Mouse (Mus musculus): Measurements from ENCODE around the gene Traf3ip3. TPM values are rescaled to one million over a fixed set of nuclear protein-coding genes. Genes with fewer than 3 reads are reported as not detected.

Gene Traf3ip3
- total and polyA plus RNA-seq, 3 experiments = 0.94 to 2.7 (median 2.2) TPM

DNA sequence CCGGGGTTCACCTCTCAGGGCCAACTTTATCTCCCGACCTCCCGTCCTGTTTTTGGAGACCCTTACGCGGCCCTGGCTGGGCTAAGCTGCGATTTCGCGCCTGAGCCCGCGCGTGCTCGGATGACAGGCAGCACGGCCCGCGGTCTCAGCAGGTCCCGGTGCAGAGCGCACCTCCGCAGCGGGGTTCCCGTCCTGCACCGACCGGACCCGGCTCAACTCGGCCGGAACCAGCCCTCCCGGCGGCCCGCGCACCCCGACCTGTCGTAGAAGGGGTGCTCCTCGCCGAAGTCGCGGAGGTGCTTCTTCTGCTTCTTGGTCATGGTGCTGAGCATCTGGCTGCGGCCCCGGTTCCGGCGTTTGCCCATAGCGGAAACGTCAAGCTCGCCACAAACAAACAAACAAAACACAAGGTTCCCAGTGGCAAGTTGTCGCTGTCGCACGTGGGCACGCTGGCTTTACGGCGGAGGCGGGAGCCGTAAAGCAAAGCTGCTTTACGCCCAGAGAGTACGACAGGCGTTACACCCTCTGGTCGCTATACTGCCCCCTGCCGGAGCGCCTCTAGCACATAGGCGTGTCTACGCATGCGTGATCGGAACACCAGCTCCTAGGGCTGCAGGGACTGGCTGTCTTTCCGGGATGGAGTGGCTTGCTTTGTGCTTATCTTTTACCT is 71.6 kb downstream of the Traf3ip3 start, which contains the start of gene Diexf:
Gene Diexf (minus strand): TSS at position 487 of the 670 bp plus-strand sequence.
- peak within 1 kb of the TSS; percentile 85 for H3K9ac ChIP-seq (ENCODE audit: low read depth, low read length)
- no peaks in the 10 kb centered on the region for H3K4me1 ChIP-seq (ENCODE audit: control insufficient read depth, insufficient read depth, low read length)
- WGBS = under 1% methylated on average over 61 of the region's 61 CpGs
- 0 out of 2 replicates have a peak, but pooled peaks cover 2% of the 10 kb centered on the region for H3K36me3 ChIP-seq (ENCODE audit: control insufficient read depth, insufficient read depth, low read length)
- intact Hi-C loops (cut with DNase I) = loop anchor here (1.0 to 5.0 kb wide), 2 partner anchors 43 to 62 kb away; no protein-coding TSS in a partner anchor
- peak within 1 kb of the TSS; percentile 71 for H3K4me3 ChIP-seq
- H3K79me2 ChIP-seq (replicated peaks; ENCODE audit: control insufficient read depth, insufficient read depth, low read length) = peaks cover 3% of the 10 kb centered on the region; the same call in 1 of the 2 replicates
- DNase-seq = peak; percentile 95 to 98
- H3K27ac ChIP-seq = peak within 1 kb of the TSS; percentile 72
- TF ChIP-seq EP300 (IDR thresholded peaks at IDR 0.05; ENCODE audit: insufficient read depth, low read depth, low read length) (peak; percentile 90), POLR2A (IDR thresholded peaks at IDR 0.05; ENCODE audit: insufficient read depth, low read depth, low read length) (peak; percentile 80), CTCF (IDR thresholded peaks at IDR 0.05) (peak; percentile 97)
- H3K27me3 ChIP-seq (ENCODE audit: control insufficient read depth, insufficient read depth, low read length) = no peaks in the 10 kb centered on the region

- no peaks in the 10 kb centered on the region for H3K4me1 ChIP-seq (ENCODE audit: control insufficient read depth, insufficient read depth, low read length)
- H3K27me3 ChIP-seq (ENCODE audit: control insufficient read depth, insufficient read depth, low read length) = no peaks in the 10 kb centered on the region
- H3K79me2 ChIP-seq (replicated peaks; ENCODE audit: control insufficient read depth, insufficient read depth, low read length) = peaks cover 3% of the 10 kb centered on the region; the same call in 1 of the 2 replicates
- H3K4me3 ChIP-seq = peak overlapping the region; percentile 71
- TF ChIP-seq POLR2A (IDR thresholded peaks at IDR 0.05; ENCODE audit: insufficient read depth, low read depth, low read length) (no peak), CTCF (IDR thresholded peaks at IDR 0.05) (no peak), EP300 (IDR thresholded peaks at IDR 0.05; ENCODE audit: insufficient read depth, low read depth, low read length) (no peak)
- H3K9ac ChIP-seq (ENCODE audit: low read depth, low read length) = peak overlapping the region; percentile 85
- WGBS = 6% methylated on average over 5 of the region's 5 CpGs
- intact Hi-C loops (cut with DNase I) = no loop called here
- H3K27ac ChIP-seq = peak overlapping the region; percentile 72
- H3K36me3 ChIP-seq (ENCODE audit: control insufficient read depth, insufficient read depth, low read length) = 0 out of 2 replicates have a peak, but pooled peaks cover 2% of the 10 kb centered on the region
- DNase-seq = no peak
These were observed 72.2 kb downstream of the Traf3ip3 start for GRCm38 (mm10) chr1:193129321-193129720.

GRCm38 (mm10) chr1:193128055-193128454 is 73.4 kb downstream of the Traf3ip3 start:
- H3K9ac ChIP-seq (ENCODE audit: low read depth, low read length) = no peak overlapping the region
- no peaks in the 10 kb centered on the region for H3K27me3 ChIP-seq (ENCODE audit: control insufficient read depth, insufficient read depth, low read length)
- DNase-seq = no peak
- intact Hi-C loops (cut with DNase I) = no loop called here
- no peak overlapping the region for H3K4me3 ChIP-seq
- 80% methylated on average over 6 of the region's 6 CpGs for WGBS
- H3K27ac ChIP-seq = no peak overlapping the region
- no peak for TF ChIP-seq POLR2A (IDR thresholded peaks at IDR 0.05; ENCODE audit: insufficient read depth, low read depth, low read length)
- TF ChIP-seq CTCF (IDR thresholded peaks at IDR 0.05) = no peak
- no peak for TF ChIP-seq EP300 (IDR thresholded peaks at IDR 0.05; ENCODE audit: insufficient read depth, low read depth, low read length)
- peaks cover 3% of the 10 kb centered on the region; the same call in 1 of the 2 replicates for H3K79me2 ChIP-seq (replicated peaks; ENCODE audit: control insufficient read depth, insufficient read depth, low read length)
- H3K36me3 ChIP-seq (ENCODE audit: control insufficient read depth, insufficient read depth, low read length) = 0 out of 2 replicates have a peak, but pooled peaks cover 2% of the 10 kb centered on the region
- no peaks in the 10 kb centered on the region for H3K4me1 ChIP-seq (ENCODE audit: control insufficient read depth, insufficient read depth, low read length)

GRCm38 (mm10) chr1:193125835-193126234 is 75.7 kb downstream of the Traf3ip3 start:
- H3K79me2 ChIP-seq (replicated peaks; ENCODE audit: control insufficient read depth, insufficient read depth, low read length) = peaks cover 3% of the 10 kb centered on the region; the same call in 1 of the 2 replicates
- no peak overlapping the region for H3K9ac ChIP-seq (ENCODE audit: low read depth, low read length)
- H3K4me3 ChIP-seq = no peak overlapping the region
- DNase-seq = no peak
- no peaks in the 10 kb centered on the region for H3K4me1 ChIP-seq (ENCODE audit: control insufficient read depth, insufficient read depth, low read length)
- WGBS = 76% methylated on average over 4 of the region's 4 CpGs
- TF ChIP-seq EP300 (IDR thresholded peaks at IDR 0.05; ENCODE audit: insufficient read depth, low read depth, low read length) (no peak), CTCF (IDR thresholded peaks at IDR 0.05) (peak; percentile 57), POLR2A (IDR thresholded peaks at IDR 0.05; ENCODE audit: insufficient read depth, low read depth, low read length) (no peak)
- no peaks in the 10 kb centered on the region for H3K27me3 ChIP-seq (ENCODE audit: control insufficient read depth, insufficient read depth, low read length)
- no peak overlapping the region for H3K27ac ChIP-seq
- 0 out of 2 replicates have a peak, but pooled peaks cover 2% of the 10 kb centered on the region for H3K36me3 ChIP-seq (ENCODE audit: control insufficient read depth, insufficient read depth, low read length)
- intact Hi-C loops (cut with DNase I) = loop anchor here (2.0 kb wide), 1 partner anchor 125 kb away; no protein-coding TSS in a partner anchor

Other genes with a start within 250 kb of the Traf3ip3 start
- gene Syt14, start 165.9 kb downstream of the Traf3ip3 start, total RNA-seq (2021) = under 1 TPM; 0.34 to 0.41 TPM
- gene Syt14, start 165.9 kb downstream of the Traf3ip3 start, polyA plus RNA-seq (2012; rRNA removed) = 0.02 TPM in 1 of 2 replicates, not detected in the other
- gene Diexf, start 71.4 kb downstream of the Traf3ip3 start, total RNA-seq (2021) = 10 to 100 TPM in 1 of 2 experiments, 1 to 10 TPM in 1; 7.8 to 10.2 TPM
- 7.3 and 17.5 TPM in 2 replicates for gene Diexf, start 71.4 kb downstream of the Traf3ip3 start, polyA plus RNA-seq (2012; rRNA removed)
- gene Irf6, start 48.6 kb downstream of the Traf3ip3 start, total RNA-seq (2021) = 1 to 10 TPM; 1.9 to 2.1 TPM
- gene Irf6, start 48.6 kb downstream of the Traf3ip3 start, polyA plus RNA-seq (2012; rRNA removed) = 2.5 and 3.6 TPM in 2 replicates
- 1 to 10 TPM; 3.3 to 3.5 TPM for gene A130010J15Rik, start 33.7 kb downstream of the Traf3ip3 start, total RNA-seq (2021)
- gene A130010J15Rik, start 33.7 kb downstream of the Traf3ip3 start, polyA plus RNA-seq (2012; rRNA removed) = 2.7 and 5.1 TPM in 2 replicates
- gene Lamb3, start 6.0 kb upstream of the Traf3ip3 start, total RNA-seq (2021) = 10 to 100 TPM; 11.4 to 11.9 TPM
- gene Lamb3, start 6.0 kb upstream of the Traf3ip3 start, polyA plus RNA-seq (2012; rRNA removed) = 9.2 and 11.1 TPM in 2 replicates
- gene Hsd11b1, start 62.4 kb upstream of the Traf3ip3 start, total RNA-seq (2021) = 10 to 100 TPM; 10.5 to 15.1 TPM
- 18.8 and 20.9 TPM in 2 replicates for gene Hsd11b1, start 62.4 kb upstream of the Traf3ip3 start, polyA plus RNA-seq (2012; rRNA removed)
- gene G0s2, start 71.5 kb upstream of the Traf3ip3 start, total RNA-seq (2021) = 10 to 100 TPM; 44.8 to 57.9 TPM
- 200 and 229 TPM in 2 replicates for gene G0s2, start 71.5 kb upstream of the Traf3ip3 start, polyA plus RNA-seq (2012; rRNA removed)
- under 1 TPM in 1 of 2 experiments, not detected in 1; 0.16 TPM for gene Camk1g, start 168.6 kb upstream of the Traf3ip3 start, total RNA-seq (2021)
- 2.8 and 2.9 TPM in 2 replicates for gene Camk1g, start 168.6 kb upstream of the Traf3ip3 start, polyA plus RNA-seq (2012; rRNA removed)